Mouse (Mus musculus) megakaryocyte, embryonic 14.5 days (primary cell): Measurements from ENCODE around the gene Gpx4. TPM values are rescaled to one million over a fixed set of nuclear protein-coding genes. Genes with fewer than 3 reads are reported as not detected.

Experiments used
- H3K27me3 ChIP-seq: replicated peaks from 2 replicates; pipeline ENCODE3; 2012; ENCODE audit warnings: inconsistent platforms
- H3K36me3 ChIP-seq: replicated peaks from 2 replicates; pipeline ENCODE3; 2012; ENCODE audit warnings: low read length, inconsistent platforms, mixed read lengths
- H3K4me1 ChIP-seq: 2 replicates; pipeline ENCODE4 v1.6.1; 2012; ENCODE audit warnings: inconsistent platforms
- H3K4me3 ChIP-seq: replicated peaks from 2 replicates; pipeline ENCODE3; 2012; ENCODE audit warnings: moderate library complexity, mild to moderate bottlenecking, inconsistent platforms
- H3K9me3 ChIP-seq: 2 replicates; pipeline ENCODE4 v1.6.1; 2012; ENCODE audit warnings: inconsistent platforms
- FLI1 ChIP-seq: IDR thresholded peaks from 2 replicates; pipeline ENCODE4 v1.6.1; 2012; ENCODE audit warnings: low read length, inconsistent platforms, mixed read lengths
- GATA1 ChIP-seq: IDR thresholded peaks from 3 replicates; pipeline ENCODE4 v1.6.1; 2012; ENCODE audit warnings: mixed read lengths, low read length, inconsistent platforms, borderline replicate concordance
- polyA plus RNA-seq: library from polyadenylated mRNA; stranded (reverse); fragments of >175 nt; gene quantifications from 2 replicates; pipeline ENCODE4 v1.2.3, GENCODE M21; 2012; ENCODE audit warnings: low replicate concordance; ENCODE audit not compliant: insufficient read depth

Gpx4 gene
- polyA plus RNA-seq, 1 experiment, result 9,172 TPM

- H3K9me3 ChIP-seq, result no peaks in the 10 kb centered on the region
- no peaks in the 10 kb centered on the region for H3K27me3 ChIP-seq
- TF ChIP-seq GATA1 (no peak), FLI1 (no peak)
- peaks cover 64% of the 10 kb centered on the region for H3K36me3 ChIP-seq
- peak overlapping the region; percentile 97 for H3K4me3 ChIP-seq
- H3K4me1 ChIP-seq, result peaks cover 80% of the 10 kb centered on the region
Observed at GRCm38 (mm10) chr10:80055364-80055763, 8.4 kb downstream of the Gpx4 start.

GRCm38 (mm10) chr10:80055891-80056290, 8.9 kb downstream of the Gpx4 start:
- Histone ChIP-seq H3K4me1 (peaks cover 80% of the 10 kb centered on the region), H3K9me3 (no peaks in the 10 kb centered on the region), H3K4me3 (peak overlapping the region; percentile 97), H3K36me3 (peaks cover 70% of the 10 kb centered on the region), H3K27me3 (no peaks in the 10 kb centered on the region)
- no peak for TF ChIP-seq FLI1
- no peak for TF ChIP-seq GATA1

GRCm38 (mm10) chr10:80056506-80056905, 9.5 kb downstream of the Gpx4 start:
- TF ChIP-seq FLI1 (no peak), GATA1 (no peak)
- peak overlapping the region; percentile 87 for H3K4me3 ChIP-seq
- H3K36me3 ChIP-seq, result peaks cover 76% of the 10 kb centered on the region
- H3K4me1 ChIP-seq, result peaks cover 80% of the 10 kb centered on the region
- H3K27me3 ChIP-seq, result no peaks in the 10 kb centered on the region
- no peaks in the 10 kb centered on the region for H3K9me3 ChIP-seq

- Histone ChIP-seq H3K36me3 (peaks cover 82% of the 10 kb centered on the region), H3K27me3 (no peaks in the 10 kb centered on the region), H3K4me1 (peaks cover 78% of the 10 kb centered on the region), H3K9me3 (no peaks in the 10 kb centered on the region), H3K4me3 (peak overlapping the region; percentile 87)
- TF ChIP-seq GATA1, result no peak
- TF ChIP-seq FLI1, result no peak
Observed at GRCm38 (mm10) chr10:80056976-80057682, 10.2 kb downstream of the Gpx4 start.

GRCm38 (mm10) chr10:80057683-80058326, 10.8 kb downstream of the Gpx4 start:
- TF ChIP-seq GATA1, result no peak
- H3K27me3 ChIP-seq, result no peaks in the 10 kb centered on the region
- H3K9me3 ChIP-seq, result no peaks in the 10 kb centered on the region
- H3K36me3 ChIP-seq, result peaks cover 89% of the 10 kb centered on the region
- peaks cover 78% of the 10 kb centered on the region for H3K4me1 ChIP-seq
- peak overlapping the region; percentile 80 for H3K4me3 ChIP-seq

- no peaks in the 10 kb centered on the region for H3K27me3 ChIP-seq
- H3K4me1 ChIP-seq, result peaks cover 94% of the 10 kb centered on the region
- TF ChIP-seq FLI1 (no peak), GATA1 (no peak)
- no peak overlapping the region for H3K4me3 ChIP-seq
- peaks cover 99% of the 10 kb centered on the region for H3K36me3 ChIP-seq
- H3K9me3 ChIP-seq, result no peaks in the 10 kb centered on the region
Observed at GRCm38 (mm10) chr10:80063104-80063503, 16.1 kb downstream of the Gpx4 start.

GRCm38 (mm10) chr10:80063877-80064650, 17.1 kb downstream of the Gpx4 start:
- peaks cover 97% of the 10 kb centered on the region for H3K36me3 ChIP-seq
- no peak for TF ChIP-seq FLI1
- TF ChIP-seq GATA1, result no peak

GRCm38 (mm10) chr10:80069251-80069650, 22.3 kb downstream of the Gpx4 start:
- H3K36me3 ChIP-seq, result peaks cover 95% of the 10 kb centered on the region
- H3K4me1 ChIP-seq, result peaks cover 97% of the 10 kb centered on the region
- no peaks in the 10 kb centered on the region for H3K27me3 ChIP-seq
- TF ChIP-seq FLI1 (no peak), GATA1 (no peak)
- H3K4me3 ChIP-seq, result peak overlapping the region; percentile 88
- no peaks in the 10 kb centered on the region for H3K9me3 ChIP-seq

More at GRCm38 (mm10) chr10:80063877-80064650, 17.1 kb downstream of the Gpx4 start:
- Histone ChIP-seq H3K27me3 (no peaks in the 10 kb centered on the region), H3K4me3 (peak overlapping the region; percentile 33), H3K4me1 (peaks cover 95% of the 10 kb centered on the region), H3K9me3 (no peaks in the 10 kb centered on the region)

- no peaks in the 10 kb centered on the region for H3K27me3 ChIP-seq
Observed at GRCm38 (mm10) chr10:80069948-80070450, 23.0 kb downstream of the Gpx4 start.

More at GRCm38 (mm10) chr10:80069948-80070450, 23.0 kb downstream of the Gpx4 start:
- H3K4me1 ChIP-seq, result peaks cover 94% of the 10 kb centered on the region
- peak overlapping the region; percentile 88 for H3K4me3 ChIP-seq
- H3K9me3 ChIP-seq, result no peaks in the 10 kb centered on the region
- H3K36me3 ChIP-seq, result peaks cover 94% of the 10 kb centered on the region
- TF ChIP-seq GATA1 (no peak), FLI1 (no peak)
